Mouse (Mus musculus): ENCODE measurements around the gene Jmjd6.

Gene Jmjd6

DNA sequence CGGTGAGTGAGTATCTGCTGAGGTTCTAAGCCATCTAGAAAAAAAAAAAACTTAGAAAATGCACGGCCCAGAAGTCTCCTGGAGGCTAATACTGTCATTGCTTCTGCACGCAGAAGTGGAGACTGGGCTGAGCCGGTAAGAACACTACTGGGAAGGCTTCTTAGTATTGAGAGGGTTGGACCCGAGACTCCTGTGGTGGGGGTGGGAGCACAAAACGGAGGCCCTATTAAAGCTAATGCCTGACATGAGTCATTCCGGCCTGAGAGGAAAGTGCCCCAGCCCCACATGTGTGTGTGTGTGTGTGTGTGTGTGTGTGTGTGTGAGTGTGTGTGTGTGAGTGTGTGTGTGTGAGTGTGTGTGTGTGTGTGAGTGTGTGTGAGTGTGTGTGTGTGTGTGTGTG is 36.1 kb downstream of the Jmjd6 start:
- DNase-seq (ENCODE audit: low read depth, low spot score), result no peak

DNA sequence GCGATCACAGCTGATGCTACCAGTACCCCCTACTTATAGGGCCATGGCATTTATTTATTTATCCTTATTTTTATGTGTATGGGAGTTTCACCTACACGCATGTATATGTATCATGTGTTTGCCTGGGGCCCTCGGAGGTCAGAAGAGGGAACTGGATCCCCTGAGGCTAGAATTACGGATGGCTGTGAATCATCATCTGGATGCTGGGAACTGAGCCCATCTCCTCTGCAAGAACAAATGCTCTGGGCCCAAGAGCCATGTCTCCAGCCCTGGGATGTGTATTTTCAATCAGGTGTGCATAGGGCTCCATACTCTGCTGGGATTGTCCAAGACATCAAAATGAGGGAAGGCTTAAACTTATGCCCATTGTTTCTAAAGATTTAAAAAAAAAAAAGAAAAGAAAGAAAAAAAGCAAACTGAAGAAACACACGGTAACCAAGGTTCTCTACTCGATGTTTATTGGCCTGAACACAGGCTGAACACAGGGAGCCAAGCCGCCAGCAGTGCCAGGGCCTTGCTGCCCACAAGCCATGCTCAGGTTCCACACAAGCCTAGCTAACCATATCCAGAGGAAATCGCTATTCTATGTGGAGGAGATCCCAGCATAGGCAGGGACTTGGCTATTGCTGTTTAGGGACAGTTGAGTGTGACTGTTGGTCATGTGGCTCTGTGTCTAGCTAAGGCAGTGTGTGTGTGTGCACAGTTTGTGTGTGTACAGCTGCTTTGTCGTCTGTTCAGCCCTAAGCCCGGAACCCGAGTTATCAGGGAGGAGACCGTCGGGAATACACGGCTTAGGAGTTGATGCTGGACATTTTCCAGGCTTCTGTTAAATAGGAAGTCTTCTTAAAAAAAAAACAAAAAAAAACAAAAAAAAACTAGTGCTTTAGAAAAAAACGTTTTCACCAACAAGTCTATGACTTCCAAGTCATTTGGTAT is 36.8 kb downstream of the Jmjd6 start:
- DNase-seq (ENCODE audit: low read depth, low spot score), result no peak

DNA sequence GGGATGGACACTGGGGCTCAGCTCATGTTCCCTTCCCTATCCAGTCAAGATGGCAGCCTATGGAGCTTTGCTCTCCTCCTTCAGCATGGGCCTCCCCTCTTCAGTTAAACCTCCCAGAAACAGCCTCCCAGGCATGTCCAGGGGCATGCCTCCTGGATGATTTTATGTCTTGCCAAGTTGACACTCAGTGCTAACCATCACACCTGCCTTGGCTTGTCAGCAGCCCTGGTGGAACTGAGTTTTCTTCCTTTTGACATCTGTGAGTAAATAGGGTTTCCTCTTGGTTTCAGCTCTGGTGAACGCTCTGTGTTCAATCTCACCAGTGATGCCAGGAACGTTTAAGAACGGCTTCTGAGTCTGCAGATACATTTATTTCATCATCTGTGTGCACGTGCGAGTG is 40.5 kb downstream of the Jmjd6 start:
- no peak for DNase-seq (ENCODE audit: low read depth, low spot score)

DNA sequence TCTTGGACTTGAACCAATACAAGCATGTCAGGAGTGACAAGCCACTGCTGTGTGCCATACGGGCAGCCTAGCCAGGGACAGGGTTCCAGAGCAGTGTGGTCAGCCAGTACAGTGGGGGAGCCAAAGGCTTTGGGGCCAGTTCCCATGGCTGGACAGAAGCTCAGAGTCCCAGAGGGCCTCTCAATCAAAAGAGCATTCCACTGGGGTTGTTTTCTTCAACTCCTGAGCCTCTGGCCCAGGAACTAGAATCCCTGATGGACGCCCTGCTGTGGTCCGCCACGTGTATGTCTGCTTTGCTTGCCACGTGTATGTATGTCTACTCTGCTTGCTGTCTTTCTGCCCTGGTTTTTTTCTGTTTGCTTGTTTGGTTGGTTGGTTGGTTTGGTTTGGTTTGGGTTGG is 42.1 kb downstream of the Jmjd6 start:
- DNase-seq (ENCODE audit: low read depth, low spot score), result no peak

DNA sequence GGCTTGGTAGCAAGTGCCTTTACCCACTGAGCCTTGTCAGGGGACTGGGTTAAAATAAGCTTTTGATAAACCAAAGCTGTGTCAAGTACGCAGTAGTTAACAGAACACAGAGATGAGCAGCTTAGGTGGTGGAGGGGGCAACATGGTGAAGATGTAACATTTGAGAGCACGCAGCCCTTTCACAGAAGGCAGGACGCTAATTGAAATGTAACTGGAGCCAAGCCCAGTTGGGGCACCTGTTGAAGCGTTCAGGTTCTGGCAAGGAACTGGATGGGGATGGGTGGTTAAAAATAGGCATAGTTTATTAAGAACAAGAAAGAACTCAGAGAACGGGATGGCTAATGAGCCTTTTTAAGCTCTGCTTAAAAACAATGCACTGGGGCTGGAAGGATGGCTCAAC is 43.9 kb downstream of the Jmjd6 start:
- DNase-seq (ENCODE audit: low read depth, low spot score), result no peak

All from telencephalon, adult 2 months (tissue).